Mouse (Mus musculus): ENCODE measurements at regions not wholly inside any gene's neighbourhood (a gene's known extent, or its start where the extent isn't known, plus 50 kb on each side); places are given as distances from the start of the nearest gene placed in this dataset.

GRCm38 (mm10) chr6:111621684-111622480 is 651.7 kb upstream of the Lmcd1 start:
- DNase-seq (ENCODE audit: low spot score in 2 of 2), result no peak

GRCm38 (mm10) chr6:111622481-111623139 is 650.9 kb upstream of the Lmcd1 start:
- no peak for DNase-seq (ENCODE audit: low spot score in 2 of 2)

DNA sequence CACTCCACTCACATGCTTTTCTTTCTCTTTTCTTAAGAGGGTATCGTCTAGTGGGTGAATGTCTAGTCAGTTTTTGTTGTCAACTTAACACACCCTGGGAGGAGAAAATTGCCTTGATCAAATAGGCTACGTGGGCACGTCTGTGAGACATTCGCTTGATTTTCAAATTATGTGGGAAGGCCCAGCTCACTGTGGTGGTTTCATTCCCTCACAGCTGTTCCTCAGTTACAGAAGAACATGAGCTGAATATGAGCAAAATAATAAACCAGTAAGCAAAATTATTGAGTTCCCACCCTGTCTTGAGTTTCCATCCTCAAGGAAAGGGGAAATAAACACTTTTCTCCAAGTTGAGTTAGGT is 650.4 kb upstream of the Lmcd1 start:
- no peak for DNase-seq (ENCODE audit: low spot score in 2 of 2)

- no peak for DNase-seq (ENCODE audit: low spot score in 2 of 2)
These were observed 648.1 kb upstream of the Lmcd1 start for GRCm38 (mm10) chr6:111625501-111625900.

- no peak for DNase-seq (ENCODE audit: low spot score in 2 of 2)
These were observed 620.8 kb upstream of the Lmcd1 start for GRCm38 (mm10) chr6:111652736-111653135.

DNA sequence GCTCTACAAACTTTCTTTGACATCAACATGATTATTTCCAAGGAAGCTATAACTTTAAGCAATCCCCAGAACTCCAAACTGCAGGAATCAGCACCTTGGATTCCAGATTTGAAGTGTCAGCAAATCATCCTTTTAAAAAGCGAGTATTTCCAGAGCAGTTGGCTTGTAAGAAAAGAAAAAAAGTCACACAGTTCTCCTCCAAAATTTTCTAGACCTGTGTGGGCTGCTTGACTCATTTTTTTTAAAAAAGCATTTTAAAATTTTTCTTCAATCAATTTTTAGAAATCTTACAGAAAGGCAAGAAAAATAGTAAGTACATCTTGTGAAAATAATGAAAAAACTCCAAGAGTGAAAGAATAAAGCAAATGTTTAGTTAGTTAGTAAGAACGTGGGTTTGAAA is 613.6 kb upstream of the Lmcd1 start:
- DNase-seq (ENCODE audit: low spot score in 2 of 2), result no peak

GRCm38 (mm10) chr6:111664603-111665002 is 609.0 kb upstream of the Lmcd1 start:
- no peak for DNase-seq (ENCODE audit: low spot score in 2 of 2)

DNA sequence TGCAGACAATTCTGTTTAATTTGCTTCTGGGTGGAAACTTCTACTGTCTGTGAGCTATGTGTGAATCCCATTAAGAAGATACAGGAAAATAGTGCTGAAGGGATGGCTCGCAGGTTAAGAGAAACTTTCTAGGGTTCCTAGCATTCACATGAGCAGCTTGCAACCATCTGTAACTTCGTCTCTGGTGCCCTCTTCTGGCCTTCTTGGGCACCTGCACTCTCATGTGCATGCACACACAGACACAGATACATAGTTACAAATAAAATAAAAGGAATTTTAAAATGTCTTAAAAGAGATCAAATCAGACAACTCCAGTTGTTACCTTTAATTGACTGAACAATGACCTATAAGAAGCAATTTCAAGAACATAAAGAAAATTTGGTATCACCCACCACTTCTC is 588.6 kb upstream of the Lmcd1 start:
- no peak for DNase-seq (ENCODE audit: low spot score in 2 of 2)

DNA sequence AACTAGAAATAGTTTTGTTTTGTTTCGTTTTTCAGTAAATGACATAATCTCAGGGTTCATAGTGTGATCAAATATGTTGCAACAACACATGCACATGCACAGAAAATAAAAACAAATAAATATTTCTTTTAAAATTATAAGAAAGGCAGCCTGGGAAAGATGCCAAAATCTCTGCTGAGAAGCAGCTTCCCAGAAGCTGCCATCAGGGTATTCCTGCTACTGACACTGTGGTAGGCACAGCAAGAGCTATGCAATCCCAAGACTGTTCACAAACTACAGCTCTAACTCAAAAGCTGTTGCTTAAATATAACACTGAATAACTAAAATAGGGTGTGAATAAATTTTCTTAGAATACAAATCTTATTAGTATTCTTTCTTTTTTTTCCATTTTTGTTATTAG is 570.7 kb upstream of the Lmcd1 start:
- DNase-seq (ENCODE audit: low spot score in 2 of 2), result no peak

DNA sequence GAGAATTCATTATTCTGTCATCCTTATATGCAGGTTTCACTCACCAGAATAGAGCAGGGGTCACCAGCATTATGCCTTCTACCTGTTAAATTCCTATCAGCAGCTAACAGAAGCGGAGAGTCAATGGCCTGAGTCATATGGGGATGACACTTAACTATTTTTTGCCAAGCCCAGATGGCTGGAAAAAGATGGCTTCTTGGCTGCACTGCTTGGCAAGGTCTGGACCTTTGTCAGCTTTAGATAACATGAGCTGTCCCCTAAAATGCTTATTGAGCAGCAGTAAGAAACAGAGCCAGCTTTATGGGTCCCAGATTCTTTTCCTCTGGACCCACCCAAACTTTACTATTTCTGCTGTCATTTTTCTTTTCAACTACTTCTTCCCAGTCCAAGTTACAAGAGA is 565.3 kb upstream of the Lmcd1 start:
- no peak for DNase-seq (ENCODE audit: low spot score in 2 of 2)

DNA sequence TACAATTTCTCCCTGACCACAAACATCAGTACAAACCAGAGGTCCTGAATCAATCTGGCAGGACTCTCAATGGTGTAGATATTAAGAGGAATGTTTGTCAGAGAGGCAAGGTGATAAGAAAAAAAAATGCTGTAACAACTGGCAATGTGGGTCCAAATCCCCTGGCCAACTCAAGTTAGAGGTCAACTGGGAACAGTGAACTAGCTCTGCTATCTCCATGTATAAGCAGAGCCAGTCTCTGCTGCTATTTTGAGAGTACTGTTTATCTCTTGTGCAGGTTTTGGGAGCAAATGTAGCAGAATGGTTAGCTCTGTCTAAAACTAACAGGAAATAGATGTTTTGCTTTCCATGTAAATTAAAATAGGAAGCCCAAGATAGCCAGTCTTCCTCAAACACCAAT is 547.6 kb upstream of the Lmcd1 start:
- no peak for DNase-seq (ENCODE audit: low spot score in 2 of 2)

- DNase-seq (ENCODE audit: low spot score in 2 of 2), result no peak
These were observed 543.2 kb upstream of the Lmcd1 start for GRCm38 (mm10) chr6:111730381-111730780.

DNA sequence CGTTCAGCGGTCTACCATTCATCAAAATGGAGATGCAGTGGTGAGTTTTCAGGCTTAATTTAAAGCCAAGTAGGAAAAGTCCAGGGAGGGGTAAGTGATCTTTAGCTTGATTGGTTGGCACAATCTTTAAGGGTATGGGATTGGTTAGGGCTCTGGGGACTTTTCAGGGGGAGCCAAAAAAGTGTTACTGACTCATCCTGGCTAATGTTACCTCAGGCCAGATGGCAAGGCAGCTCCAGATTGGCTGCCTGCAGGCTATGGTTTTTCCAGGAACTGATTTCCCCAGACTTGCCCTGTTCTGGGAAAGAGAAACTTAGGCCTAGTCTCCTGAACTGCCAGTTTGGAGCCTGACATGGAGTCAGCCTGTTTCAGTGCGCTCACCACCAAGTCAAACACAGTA is 539.6 kb upstream of the Lmcd1 start:
- DNase-seq (ENCODE audit: low spot score in 2 of 2), result no peak

GRCm38 (mm10) chr6:111738983-111739382 is 534.6 kb upstream of the Lmcd1 start:
- no peak for DNase-seq (ENCODE audit: low spot score in 2 of 2)

DNA sequence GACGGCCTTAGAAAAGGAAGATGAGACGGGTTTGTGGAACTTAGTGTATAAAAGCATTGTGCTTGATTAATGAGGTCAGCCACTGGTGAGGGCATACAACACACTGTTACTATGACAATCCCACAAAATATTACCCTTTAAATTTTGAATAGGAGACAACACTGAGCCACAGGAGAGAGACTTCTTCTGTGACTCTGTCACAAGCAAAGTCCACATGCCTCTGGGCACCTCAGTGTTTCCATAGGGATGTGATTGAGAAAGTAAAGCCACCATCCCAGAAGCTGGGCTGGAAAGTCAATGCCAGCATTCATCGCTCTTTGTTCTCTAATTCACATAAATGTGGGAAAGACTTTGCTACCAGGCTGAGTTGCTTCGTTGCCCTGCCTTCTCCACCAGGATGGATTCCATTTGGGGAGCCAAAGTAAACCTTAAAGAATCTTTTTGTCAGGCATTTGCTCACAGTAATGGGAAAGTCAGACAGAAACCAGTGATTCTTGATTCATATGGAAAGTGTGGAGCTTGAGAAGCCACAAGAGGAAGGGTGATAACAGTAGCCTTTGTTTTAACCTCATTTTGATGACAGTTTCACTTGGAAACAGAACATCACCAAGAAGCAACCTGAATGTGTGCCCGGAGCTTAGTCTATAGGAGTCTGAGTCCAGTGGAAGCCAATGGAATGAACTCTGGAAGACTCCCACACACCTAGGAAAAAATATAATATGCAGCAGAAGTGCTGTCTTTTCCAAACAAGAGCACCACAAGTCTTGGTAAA is 491.7 kb upstream of the Lmcd1 start:
- no peak for DNase-seq (ENCODE audit: low spot score in 2 of 2)

GRCm38 (mm10) chr6:111808611-111809010 is 464.9 kb upstream of the Lmcd1 start:
- no peak for DNase-seq (ENCODE audit: low spot score in 2 of 2)

- no peak for DNase-seq (ENCODE audit: low spot score in 2 of 2)
These were observed 459.5 kb upstream of the Lmcd1 start for GRCm38 (mm10) chr6:111813982-111814603.

DNA sequence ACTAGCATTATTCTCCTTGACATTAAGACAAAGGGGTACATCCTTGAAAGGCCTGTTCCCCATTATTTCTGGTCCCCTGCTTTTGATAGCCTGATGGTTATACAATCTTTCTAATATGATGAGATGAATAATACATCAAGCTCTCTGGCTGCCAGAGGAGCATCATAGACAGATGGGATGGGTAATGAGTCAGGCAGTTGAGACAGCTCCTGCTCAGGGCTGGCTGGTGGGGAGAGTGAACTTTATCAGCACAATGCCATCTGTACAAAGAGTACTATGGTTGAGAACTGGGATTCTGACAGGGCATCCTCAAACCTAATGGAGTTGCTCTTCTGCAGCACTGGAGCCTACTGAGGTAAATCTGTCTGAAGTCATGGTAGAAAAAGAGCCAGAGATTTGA is 458.4 kb upstream of the Lmcd1 start:
- no peak for DNase-seq (ENCODE audit: low spot score in 2 of 2)

GRCm38 (mm10) chr6:111820265-111820664 is 453.3 kb upstream of the Lmcd1 start:
- DNase-seq (ENCODE audit: low spot score in 2 of 2), result no peak

GRCm38 (mm10) chr6:111844321-111844835 is 429.2 kb upstream of the Lmcd1 start:
- no peak for DNase-seq (ENCODE audit: low spot score in 2 of 2)

- no peak for DNase-seq (ENCODE audit: low spot score in 2 of 2)
These were observed 407.4 kb upstream of the Lmcd1 start for GRCm38 (mm10) chr6:111866101-111866598.

DNA sequence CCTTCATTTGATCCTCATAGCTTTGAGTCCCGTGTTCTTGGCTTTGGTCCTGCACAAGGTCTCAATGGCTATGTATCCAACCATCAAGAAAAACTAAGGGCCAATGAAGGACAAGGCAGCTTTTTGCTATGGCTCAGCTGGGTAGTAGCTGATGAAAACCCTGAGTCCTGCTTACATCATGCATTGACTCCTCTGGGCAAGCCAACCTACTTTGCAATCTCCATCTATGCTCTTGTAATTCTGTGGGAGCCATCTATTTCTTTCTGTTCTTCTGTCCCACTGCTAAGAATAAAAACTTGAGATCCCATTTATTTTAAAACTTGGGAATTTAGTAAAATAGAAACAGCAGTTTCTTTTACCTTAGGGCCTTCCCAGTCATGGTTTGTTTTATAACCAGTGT is 391.0 kb upstream of the Lmcd1 start:
- DNase-seq (ENCODE audit: low spot score in 2 of 2), result no peak
